Mouse (Mus musculus) lung, postnatal 0 days (tissue): ENCODE measurements around the gene Lfng.

Experiments
- CTCF ChIP-seq: IDR thresholded peaks from 2 replicates; pipeline ENCODE4 v1.5.1; 2016; ENCODE audit warnings: antibody characterized with exemption, mild to moderate bottlenecking
- EP300 ChIP-seq: IDR thresholded peaks from 2 replicates; pipeline ENCODE4 v1.6.1; 2016; ENCODE audit warnings: antibody characterized with exemption, mild to moderate bottlenecking, control low read depth

- no peak for TF ChIP-seq CTCF
- TF ChIP-seq EP300: peak; percentile 81
Measured at GRCm38 (mm10) chr5:140644702-140645201, 37.6 kb downstream of the Lfng start.
